Mouse (Mus musculus): ENCODE results near the gene Cbfa2t2.

GRCm38 (mm10) chr2:154500758-154501157 lies 64.5 kb downstream of the Cbfa2t2 start:
- TF ChIP-seq POLR2A (IDR thresholded peaks at IDR 0.05; ENCODE audit: low read depth, low read length) (no peak), CTCF (IDR thresholded peaks at IDR 0.05; ENCODE audit: borderline replicate concordance, insufficient read depth, low read length) (no peak)
